Mouse (Mus musculus) erythroblast, embryonic 14.5 days (primary cell): Measurements from ENCODE around the gene Kcnj15. TPM values are rescaled to one million over a fixed set of nuclear protein-coding genes. Genes with fewer than 3 reads are reported as not detected.

Source experiments
- H3K27me3 ChIP-seq: 2 replicates; pipeline ENCODE4 v1.6.1; 2012; ENCODE audit warnings: inconsistent platforms; ENCODE audit not compliant: control insufficient read depth
- H3K36me3 ChIP-seq: 2 replicates; pipeline ENCODE4 v1.6.1; 2012; ENCODE audit warnings: mild to moderate bottlenecking, inconsistent platforms; ENCODE audit not compliant: control insufficient read depth
- H3K4me1 ChIP-seq: 2 replicates; pipeline ENCODE4 v1.6.1; 2012; ENCODE audit warnings: inconsistent platforms; ENCODE audit not compliant: control insufficient read depth
- H3K4me3 ChIP-seq: replicated peaks from 2 replicates; pipeline ENCODE3; 2012; ENCODE audit warnings: moderate library complexity, mild to moderate bottlenecking, inconsistent platforms
- H3K9me3 ChIP-seq: 2 replicates; pipeline ENCODE4 v1.6.1; 2012; ENCODE audit warnings: low read length, inconsistent platforms, mixed read lengths; ENCODE audit not compliant: control insufficient read depth
- GATA1 ChIP-seq: IDR thresholded peaks from 2 replicates; pipeline ENCODE4 v1.6.1; 2012; ENCODE audit warnings: low read length, inconsistent platforms, mixed read lengths
- TAL1 ChIP-seq: IDR thresholded peaks from 3 replicates; pipeline ENCODE4 v1.6.1; 2012; ENCODE audit warnings: low read length, inconsistent platforms, mixed read lengths
- polyA plus RNA-seq: library from polyadenylated mRNA; stranded (reverse); fragments of >175 nt; gene quantifications from 2 replicates; pipeline ENCODE4 v1.2.3, GENCODE M21; 2012

Kcnj15 gene
- polyA plus RNA-seq, 1 experiment, result 0.01 TPM

GRCm38 (mm10) chr16:95348555-95348954 lies 91.2 kb downstream of the Kcnj15 start:
- no peaks in the 10 kb centered on the region for H3K36me3 ChIP-seq
- no peaks in the 10 kb centered on the region for H3K27me3 ChIP-seq
- H3K9me3 ChIP-seq, result no peaks in the 10 kb centered on the region
- no peak overlapping the region for H3K4me3 ChIP-seq
- TF ChIP-seq TAL1 (no peak), GATA1 (no peak)
- H3K4me1 ChIP-seq, result peaks cover 1% of the 10 kb centered on the region; the same call in 1 of the 2 replicates

GRCm38 (mm10) chr16:95349344-95349743 lies 92.0 kb downstream of the Kcnj15 start:
- TF ChIP-seq GATA1, result no peak
- no peak for TF ChIP-seq TAL1
- H3K4me3 ChIP-seq, result no peak overlapping the region
- H3K36me3 ChIP-seq, result no peaks in the 10 kb centered on the region
- H3K27me3 ChIP-seq, result no peaks in the 10 kb centered on the region
- peaks cover 1% of the 10 kb centered on the region; the same call in 1 of the 2 replicates for H3K4me1 ChIP-seq
- H3K9me3 ChIP-seq, result no peaks in the 10 kb centered on the region

DNA sequence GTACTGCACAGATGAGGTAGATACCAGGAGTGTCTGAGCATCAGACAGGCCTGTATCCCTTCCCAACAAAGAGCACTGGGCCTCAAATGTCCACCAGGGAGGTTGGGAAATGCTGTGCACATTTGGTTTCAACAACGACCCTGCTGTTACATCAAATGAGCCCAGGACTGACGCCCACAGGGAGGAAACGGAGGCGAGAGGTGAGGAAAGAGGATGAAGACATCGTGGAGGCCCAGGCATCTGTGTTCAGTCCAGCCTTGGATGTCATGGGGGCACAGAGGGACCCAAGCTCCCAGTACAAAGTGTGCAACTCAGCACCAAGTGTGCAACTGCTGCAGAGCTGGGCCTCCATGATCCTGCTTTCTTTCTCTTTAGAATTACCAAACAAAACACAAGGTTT lies 92.4 kb downstream of the Kcnj15 start:
- no peak overlapping the region for H3K4me3 ChIP-seq
- no peak for TF ChIP-seq GATA1
- TF ChIP-seq TAL1, result no peak
- no peaks in the 10 kb centered on the region for H3K9me3 ChIP-seq
- H3K36me3 ChIP-seq, result no peaks in the 10 kb centered on the region
- H3K27me3 ChIP-seq, result no peaks in the 10 kb centered on the region
- peaks cover 1% of the 10 kb centered on the region; the same call in 1 of the 2 replicates for H3K4me1 ChIP-seq
